Mouse (Mus musculus): ENCODE results near the gene 4833427G06Rik. TPM values are rescaled to one million over a fixed set of nuclear protein-coding genes. Genes with fewer than 3 reads are reported as not detected.

4833427G06Rik gene
- total RNA-seq, 1 experiment from 2014 or later: 0.46 TPM

- no peak for DNase-seq
Observed at GRCm38 (mm10) chr9:51068202-51068601, 33.7 kb downstream of the 4833427G06Rik start.

- no peak for DNase-seq
Observed at GRCm38 (mm10) chr9:51060601-51061000, 41.3 kb downstream of the 4833427G06Rik start, which contains the start of gene Btg4. Btg4 (plus strand) TSS chr9:51060901.

GRCm38 (mm10) chr9:51058951-51059521, 42.8 kb downstream of the 4833427G06Rik start:
- DNase-seq: no peak

GRCm38 (mm10) chr9:51056360-51057324, 45.2 kb downstream of the 4833427G06Rik start:
- no peak for DNase-seq

- no peak for DNase-seq
Observed at GRCm38 (mm10) chr9:51052180-51052579, 49.7 kb downstream of the 4833427G06Rik start.

- no peak for DNase-seq
Observed at GRCm38 (mm10) chr9:51042136-51042535, 59.7 kb downstream of the 4833427G06Rik start.

DNA sequence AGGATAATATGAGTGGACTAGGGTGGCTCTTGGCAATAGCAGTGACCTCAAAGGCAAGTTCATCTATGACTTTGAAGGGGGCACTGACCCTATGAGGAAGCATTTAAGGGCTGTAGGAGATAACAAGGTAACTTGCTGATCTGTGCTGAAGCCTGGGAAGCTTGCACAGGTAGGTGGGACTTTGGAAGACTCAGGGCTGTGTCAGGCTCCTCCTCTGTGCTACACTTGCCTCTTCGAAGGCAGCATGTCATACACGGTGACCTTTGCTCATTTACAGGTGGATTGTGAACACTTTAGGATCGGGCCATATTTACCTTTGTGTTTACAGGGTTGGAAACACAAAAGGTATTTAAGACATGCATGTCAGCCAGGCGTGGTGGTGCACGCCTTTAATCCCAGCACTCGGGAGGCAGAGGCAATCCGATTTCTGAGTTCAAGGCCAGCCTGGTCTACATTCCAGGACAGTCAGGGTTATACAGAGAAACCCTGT, 60.3 kb downstream of the 4833427G06Rik start:
- no peak for DNase-seq

GRCm38 (mm10) chr9:51032785-51033529, 68.9 kb downstream of the 4833427G06Rik start:
- no peak for DNase-seq

- no peak for DNase-seq
Observed at GRCm38 (mm10) chr9:51032291-51032690, 69.6 kb downstream of the 4833427G06Rik start.

GRCm38 (mm10) chr9:51031603-51032002, 70.3 kb downstream of the 4833427G06Rik start:
- no peak for DNase-seq

Small RNAs within 50 kb of the gene (microRNA-seq; reads per million reads assigned to microRNA genes)
- gene Mir34b: 62.4 to 77.2 reads per million in 2 experiments
- gene Mir34c: 1,885 to 1,942 reads per million in 2 experiments

Other genes with a start within 250 kb of the 4833427G06Rik start
- gene Sik2, start 93.0 kb downstream of the 4833427G06Rik start, total RNA-seq (2021): 61.0 and 78.5 TPM in 2 replicates
- not detected in 2 replicates for gene Btg4, start 41.2 kb downstream of the 4833427G06Rik start, total RNA-seq (2021)
- gene Layn, start 25.0 kb downstream of the 4833427G06Rik start, total RNA-seq (2021): 6.5 and 6.6 TPM in 2 replicates
- gene Gm32742, start 63.4 kb upstream of the 4833427G06Rik start, total RNA-seq (2021): not detected in 2 replicates
- gene Pou2af1, start 111.6 kb upstream of the 4833427G06Rik start, total RNA-seq (2021): 0.18 TPM in 1 of 2 replicates, not detected in the other
- 2.7 and 3.6 TPM in 2 replicates for gene Colca2, start 176.5 kb upstream of the 4833427G06Rik start, total RNA-seq (2021)
- not detected in 2 replicates for gene 1810046K07Rik, start 226.8 kb upstream of the 4833427G06Rik start, total RNA-seq (2021)

All from adrenal gland, postnatal 25 days (tissue).